Comparison of ENCODE assay signal across 9 mouse cellular contexts in genomic region chr12:54460135-54460523, GRCm38 (mm10).
A peak's percentile ranks its signal among the peaks of the same experiment; 100 is the strongest.
DNase-seq lines count a peak whose midpoint lies in the region; ATAC-seq lines count a peak whose summit lies in the region.
"Had no signal": no experiment of that assay in that cellular context is flagged by ENCODE, and none has a peak within 500 bp of the region (broad histone marks: within the 10 kb centered on the region; RNA-seq: fewer than 3 reads in every experiment).

No protein-coding gene starts in this region.

- peak; percentile 23 for DNase-seq in forebrain, embryonic 14.5 days (ENCODE audit: low spot score)
- peak; percentile 9 for DNase-seq in thymus, postnatal 0 days (ENCODE audit: low spot score)
- no peak for DNase-seq in thymus, postnatal 4 days
- peak; percentile 18 to 33 for DNase-seq in heart, postnatal 36 days
- no peak for DNase-seq in limb, embryonic 10.5 days (ENCODE audit: low spot score)
- DNase-seq in embryo, embryonic 10 days (ENCODE audit: low spot score): no peak

- no peaks in the 10 kb centered on the region for H3K4me1 ChIP-seq in forebrain, embryonic 14.5 days (ENCODE audit: control insufficient read depth, insufficient read depth, low read length)
- H3K4me1 ChIP-seq in forebrain, embryonic 12.5 days: no peaks in the 10 kb centered on the region
- H3K4me1 ChIP-seq in neural tube, embryonic 15.5 days: no peaks in the 10 kb centered on the region
- 0 out of 2 replicates have a peak, but pooled peaks cover 10% of the 10 kb centered on the region for H3K4me1 ChIP-seq in limb, embryonic 10.5 days

- no peaks in the 10 kb centered on the region for H3K9me3 ChIP-seq in forebrain, embryonic 14.5 days (replicated peaks; ENCODE audit: control insufficient read depth, low read length)
- no peaks in the 10 kb centered on the region for H3K9me3 ChIP-seq in forebrain, embryonic 12.5 days
- H3K9me3 ChIP-seq in neural tube, embryonic 15.5 days (replicated peaks): no peaks in the 10 kb centered on the region
- no peaks in the 10 kb centered on the region for H3K9me3 ChIP-seq in limb, embryonic 10.5 days (replicated peaks)

- intact Hi-C loops in heart, postnatal 36 days (cut with DNase I): no loop called here

- H3K27me3 ChIP-seq in forebrain, embryonic 14.5 days (replicated peaks; ENCODE audit: control insufficient read depth, insufficient read depth, low read length): no peaks in the 10 kb centered on the region
- no peaks in the 10 kb centered on the region for H3K27me3 ChIP-seq in forebrain, embryonic 12.5 days
- H3K27me3 ChIP-seq in neural tube, embryonic 15.5 days (replicated peaks): no peaks in the 10 kb centered on the region
- H3K27me3 ChIP-seq in limb, embryonic 10.5 days (ENCODE audit: low read depth, poor library complexity, severe bottlenecking): no peaks in the 10 kb centered on the region

- no peak overlapping the region for H3K27ac ChIP-seq in forebrain, embryonic 14.5 days (ENCODE audit: low read depth, low read length)
- H3K27ac ChIP-seq in forebrain, embryonic 12.5 days: no peak overlapping the region
- H3K27ac ChIP-seq in neural tube, embryonic 15.5 days (replicated peaks): no peak overlapping the region
- no peak overlapping the region for H3K27ac ChIP-seq in limb, embryonic 10.5 days
- H3K27ac ChIP-seq: liver, embryonic 14.5 days had no signal

- no peak overlapping the region for H3K4me2 ChIP-seq in forebrain, embryonic 14.5 days (ENCODE audit: low read length)
- no peak overlapping the region for H3K4me2 ChIP-seq in forebrain, embryonic 12.5 days
- no peak overlapping the region for H3K4me2 ChIP-seq in neural tube, embryonic 15.5 days

- no peak overlapping the region for H3K4me3 ChIP-seq in forebrain, embryonic 14.5 days (ENCODE audit: low read depth, low read length)
- no peak overlapping the region for H3K4me3 ChIP-seq in forebrain, embryonic 12.5 days (replicated peaks)
- H3K4me3 ChIP-seq in neural tube, embryonic 15.5 days (replicated peaks): no peak overlapping the region
- no peak overlapping the region for H3K4me3 ChIP-seq in limb, embryonic 10.5 days

- 80% methylated on average over 7 of the region's 7 CpGs for WGBS in forebrain, embryonic 14.5 days
- 90% methylated on average over 7 of the region's 7 CpGs for WGBS in forebrain, embryonic 12.5 days
- 87% methylated on average over 7 of the region's 7 CpGs for WGBS in neural tube, embryonic 15.5 days
- WGBS in limb, embryonic 10.5 days: 69% methylated on average over 7 of the region's 7 CpGs

- no peak overlapping the region for H3K9ac ChIP-seq in forebrain, embryonic 14.5 days (ENCODE audit: low read length)
- H3K9ac ChIP-seq in forebrain, embryonic 12.5 days: no peak overlapping the region
- no peak overlapping the region for H3K9ac ChIP-seq in neural tube, embryonic 15.5 days (replicated peaks)
- H3K9ac ChIP-seq: liver, embryonic 14.5 days had no signal

- ATAC-seq in forebrain, embryonic 14.5 days: no peak
- ATAC-seq in forebrain, embryonic 12.5 days (ENCODE audit: low FRiP score): no peak
- ATAC-seq in neural tube, embryonic 15.5 days (ENCODE audit: low FRiP score): no peak

- H3K36me3 ChIP-seq in forebrain, embryonic 14.5 days (ENCODE audit: control insufficient read depth, insufficient read depth, low read length): no peaks in the 10 kb centered on the region
- no peaks in the 10 kb centered on the region for H3K36me3 ChIP-seq in forebrain, embryonic 12.5 days (replicated peaks)
- no peaks in the 10 kb centered on the region for H3K36me3 ChIP-seq in neural tube, embryonic 15.5 days
- H3K36me3 ChIP-seq in limb, embryonic 10.5 days: no peaks in the 10 kb centered on the region

Comparison
In these comparisons a context has a peak if more than half of its experiments do, and no peak if none do; other contexts are left out.
1. DNase-seq: peak in forebrain, embryonic 14.5 days (single experiment), thymus, postnatal 0 days (single experiment) and heart, postnatal 36 days (2 of 2); none in thymus, postnatal 4 days (single experiment), limb, embryonic 10.5 days (single experiment) and embryo, embryonic 10 days (single experiment).